Mouse (Mus musculus) cerebellum, adult 2 months (tissue): ENCODE measurements at regions not wholly inside any gene's neighbourhood (a gene's known extent, or its start where the extent isn't known, plus 50 kb on each side); places are given as distances from the start of the nearest gene placed in this dataset.

Experiments used
- CTCF ChIP-seq: fragments of 200-500 bp; IDR thresholded peaks from 2 replicates; pipeline ENCODE4 v1.5.1; 2011; ENCODE audit warnings: low read depth, mild to moderate bottlenecking, control low read depth, low read length, moderate library complexity, borderline replicate concordance; ENCODE audit not compliant: insufficient read depth
- POLR2A ChIP-seq: fragments of 200-500 bp; IDR thresholded peaks from 2 replicates; pipeline ENCODE4 v1.6.1; 2011; ENCODE audit warnings: low read length, control low read depth, borderline replicate concordance; ENCODE audit not compliant: insufficient read depth

DNA sequence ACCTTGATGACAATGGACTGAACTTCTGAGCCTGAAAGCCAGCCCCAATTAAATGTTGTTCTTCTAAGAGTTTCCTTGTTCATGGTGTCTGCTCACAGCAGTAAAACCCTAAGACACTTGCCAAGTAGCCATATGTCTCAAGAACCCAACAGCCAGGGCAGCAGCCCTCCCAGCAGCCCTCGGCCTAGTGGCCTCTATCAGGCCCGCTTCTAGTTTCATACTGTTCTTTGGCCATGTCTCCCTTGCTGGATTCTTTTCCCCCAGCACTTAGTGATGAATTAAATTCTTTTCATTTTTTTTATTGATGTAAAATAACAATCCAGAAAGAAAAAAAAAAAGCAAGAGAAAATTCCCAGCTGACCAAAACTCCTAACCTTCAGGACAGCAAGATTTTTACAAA lies 191.9 kb upstream of the Dio3 start:
- no peak for TF ChIP-seq CTCF
- no peak for TF ChIP-seq POLR2A
